Comparison of ENCODE assay signal across 17 mouse cellular contexts in the genomic region with DNA sequence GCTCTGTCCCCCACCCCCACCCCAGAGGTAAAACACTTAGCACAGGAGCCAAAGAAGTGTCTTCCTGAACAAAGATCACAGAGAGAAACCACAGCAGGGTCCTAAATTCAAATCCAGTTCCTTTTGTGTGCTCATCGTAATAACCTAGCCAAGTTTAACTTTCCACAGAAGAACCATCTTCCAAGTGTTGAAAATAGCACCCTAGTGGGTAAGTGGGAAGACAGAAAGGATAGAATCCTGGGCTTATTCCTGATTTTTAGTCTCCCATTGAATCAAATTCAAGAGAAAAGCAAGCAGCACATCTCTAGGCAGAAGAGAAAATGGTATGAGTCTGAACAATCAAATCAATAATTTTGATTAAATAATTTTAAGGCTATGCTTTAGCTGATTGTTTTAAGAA.
"Had no signal": no experiment of that assay in that cellular context is flagged by ENCODE, and none has a peak within 500 bp of the region (broad histone marks: within the 10 kb centered on the region; RNA-seq: fewer than 3 reads in every experiment).

No protein-coding gene starts in this region.

- ATAC-seq: liver, embryonic 12.5 days; liver, postnatal 0 days; lung, postnatal 0 days; midbrain, embryonic 13.5 days; midbrain, embryonic 15.5 days; midbrain, embryonic 16.5 days had no signal

- DNase-seq: left cerebral cortex, postnatal 4 days; liver; liver, embryonic 13.5 days; liver, postnatal 0 days; lung, adult 18-20 months; lung, adult 2 months; lung, embryonic 14.5 days; lung, postnatal 10 days; lung, postnatal 14 days; lung, postnatal 36 days; lung, postnatal 4 days; midbrain, embryonic 14.5 days had no signal
